Mouse (Mus musculus): ENCODE measurements around the gene Gm42420. TPM values are rescaled to one million over a fixed set of nuclear protein-coding genes. Genes with fewer than 3 reads are reported as not detected.

The Gm42420 gene
- polyA plus RNA-seq (2012; rRNA removed) = 0.59 and 1.2 TPM in 2 replicates
- polyA plus RNA-seq (2014; fragmentation: Nextera tagmentation; extraction: Ambion mirVana) = 1.2 and 1.7 TPM in 2 replicates

GRCm38 (mm10) chr6:39585517-39585916 is at the start of gene Gm42420:
Gene Gm42420 (plus strand): TSS chr6:39585753.
- no peak within 1 kb of the TSS for H3K9ac ChIP-seq (ENCODE audit: low read depth, low read length, severe bottlenecking)
- 93% methylated on average over 6 of the region's 6 CpGs for WGBS
- ATAC-seq (ENCODE audit: low FRiP score, low read depth) = no peak
- H3K27ac ChIP-seq (replicated peaks; ENCODE audit: low read depth, low read length) = no peak within 1 kb of the TSS
- TF ChIP-seq POLR2A (IDR thresholded peaks at IDR 0.05; ENCODE audit: borderline replicate concordance, extremely low read depth, insufficient read depth, insufficient read length) = no peak
- H3K36me3 ChIP-seq (ENCODE audit: control insufficient read depth, insufficient read depth, low read length) = peaks cover 76% of the 10 kb centered on the region
- DNase-seq (ENCODE audit: low spot score) = no peak
- H3K4me1 ChIP-seq (ENCODE audit: control insufficient read depth, insufficient read depth, low read length) = no peaks in the 10 kb centered on the region
- H3K27me3 ChIP-seq (ENCODE audit: control insufficient read depth, insufficient read depth, low read length) = no peaks in the 10 kb centered on the region
- no peaks in the 10 kb centered on the region for H3K9me3 ChIP-seq (ENCODE audit: control insufficient read depth, low read length)
- no peak within 1 kb of the TSS for H3K4me2 ChIP-seq (replicated peaks; ENCODE audit: low read depth, low read length, severe bottlenecking)
- no peak within 1 kb of the TSS for H3K4me3 ChIP-seq (replicated peaks; ENCODE audit: low read length)

- ATAC-seq (ENCODE audit: low FRiP score, low read depth) = no peak
- no peaks in the 10 kb centered on the region for H3K36me3 ChIP-seq (ENCODE audit: control insufficient read depth, insufficient read depth, low read length)
- no peak for DNase-seq (ENCODE audit: low spot score)
- no peak overlapping the region for H3K4me3 ChIP-seq (replicated peaks; ENCODE audit: low read length)
- H3K27ac ChIP-seq (replicated peaks; ENCODE audit: low read depth, low read length) = no peak overlapping the region
- no peaks in the 10 kb centered on the region for H3K27me3 ChIP-seq (ENCODE audit: control insufficient read depth, insufficient read depth, low read length)
- no peak overlapping the region for H3K9ac ChIP-seq (ENCODE audit: low read depth, low read length, severe bottlenecking)
- WGBS = 66% methylated on average over 1 of the region's 1 CpGs
- H3K9me3 ChIP-seq (ENCODE audit: control insufficient read depth, low read length) = no peaks in the 10 kb centered on the region
- TF ChIP-seq POLR2A (IDR thresholded peaks at IDR 0.05; ENCODE audit: borderline replicate concordance, extremely low read depth, insufficient read depth, insufficient read length) = no peak
- H3K4me2 ChIP-seq (replicated peaks; ENCODE audit: low read depth, low read length, severe bottlenecking) = no peak overlapping the region
- peaks cover 30% of the 10 kb centered on the region for H3K4me1 ChIP-seq (ENCODE audit: control insufficient read depth, insufficient read depth, low read length)
Measured at GRCm38 (mm10) chr6:39536621-39537020, 48.9 kb upstream of the Gm42420 start.

- H3K9me3 ChIP-seq (ENCODE audit: control insufficient read depth, low read length) = no peaks in the 10 kb centered on the region
- TF ChIP-seq POLR2A (IDR thresholded peaks at IDR 0.05; ENCODE audit: borderline replicate concordance, extremely low read depth, insufficient read depth, insufficient read length) = no peak
- no peak overlapping the region for H3K9ac ChIP-seq (ENCODE audit: low read depth, low read length, severe bottlenecking)
- no peak for ATAC-seq (ENCODE audit: low FRiP score, low read depth)
- no peak overlapping the region for H3K4me2 ChIP-seq (replicated peaks; ENCODE audit: low read depth, low read length, severe bottlenecking)
- H3K4me3 ChIP-seq (replicated peaks; ENCODE audit: low read length) = no peak overlapping the region
- H3K4me1 ChIP-seq (ENCODE audit: control insufficient read depth, insufficient read depth, low read length) = peaks cover 30% of the 10 kb centered on the region
- no peak overlapping the region for H3K27ac ChIP-seq (replicated peaks; ENCODE audit: low read depth, low read length)
- no peak for DNase-seq (ENCODE audit: low spot score)
- H3K27me3 ChIP-seq (ENCODE audit: control insufficient read depth, insufficient read depth, low read length) = no peaks in the 10 kb centered on the region
- 89% methylated on average over 5 of the region's 5 CpGs for WGBS
- no peaks in the 10 kb centered on the region for H3K36me3 ChIP-seq (ENCODE audit: control insufficient read depth, insufficient read depth, low read length)
Measured at GRCm38 (mm10) chr6:39537276-39537675, 48.3 kb upstream of the Gm42420 start.

DNA sequence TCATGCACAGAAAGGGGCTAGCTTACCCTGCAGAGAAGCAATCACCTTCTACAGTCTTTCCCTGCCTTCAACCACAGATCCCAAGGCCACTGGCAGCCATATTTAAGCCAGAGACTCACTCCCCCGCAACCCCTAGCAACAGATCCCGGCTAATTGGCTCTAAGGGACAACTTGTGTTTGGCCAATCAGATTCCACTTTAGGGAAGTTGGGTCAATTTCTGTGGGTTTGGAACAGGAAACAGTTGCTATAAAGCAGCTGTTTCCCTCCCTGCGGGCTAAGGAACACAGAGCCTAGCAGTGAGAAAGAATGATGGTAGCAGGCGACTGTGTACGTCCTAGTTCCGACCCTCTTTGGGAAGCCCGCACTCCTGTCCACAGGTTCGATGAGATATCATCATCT is 47.3 kb upstream of the Gm42420 start:
- Histone ChIP-seq H3K4me2 (replicated peaks; ENCODE audit: low read depth, low read length, severe bottlenecking) (no peak overlapping the region), H3K9me3 (ENCODE audit: control insufficient read depth, low read length) (no peaks in the 10 kb centered on the region), H3K4me1 (ENCODE audit: control insufficient read depth, insufficient read depth, low read length) (peaks cover 40% of the 10 kb centered on the region), H3K9ac (ENCODE audit: low read depth, low read length, severe bottlenecking) (no peak overlapping the region), H3K27ac (replicated peaks; ENCODE audit: low read depth, low read length) (peak overlapping the region; percentile 61), H3K36me3 (ENCODE audit: control insufficient read depth, insufficient read depth, low read length) (no peaks in the 10 kb centered on the region), H3K4me3 (replicated peaks; ENCODE audit: low read length) (no peak overlapping the region), H3K27me3 (ENCODE audit: control insufficient read depth, insufficient read depth, low read length) (no peaks in the 10 kb centered on the region)
- TF ChIP-seq POLR2A (IDR thresholded peaks at IDR 0.05; ENCODE audit: borderline replicate concordance, extremely low read depth, insufficient read depth, insufficient read length) = no peak
- WGBS = 41% methylated on average over 8 of the region's 8 CpGs
- peak; percentile 33 for DNase-seq (ENCODE audit: low spot score)
- ATAC-seq (ENCODE audit: low FRiP score, low read depth) = peak; percentile 23; the same call in 1 of the 2 replicates

DNA sequence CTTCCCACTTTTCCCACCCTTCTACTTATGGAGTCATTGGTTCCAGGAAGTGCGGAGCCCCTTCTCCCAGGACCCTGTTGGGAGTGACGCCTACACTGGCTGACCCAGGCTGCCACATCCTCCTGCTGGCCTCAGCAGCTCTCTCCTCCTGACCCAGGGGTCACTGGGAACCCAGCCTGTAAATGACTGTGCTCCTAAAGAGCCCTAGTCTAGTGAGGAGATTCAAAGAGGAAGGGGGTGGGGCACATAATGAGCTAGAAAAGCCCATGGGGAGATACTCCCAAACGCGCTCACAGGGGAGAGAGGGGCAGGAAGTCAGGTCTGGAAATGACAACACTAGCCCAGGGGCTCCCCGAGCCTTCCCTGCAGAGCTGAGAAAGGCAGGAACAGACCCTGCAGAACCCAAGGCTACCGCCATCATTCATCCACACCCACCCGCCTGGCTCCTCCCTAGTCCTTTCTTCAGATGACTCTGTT is 45.8 kb upstream of the Gm42420 start:
- H3K36me3 ChIP-seq (ENCODE audit: control insufficient read depth, insufficient read depth, low read length) = no peaks in the 10 kb centered on the region
- no peak for TF ChIP-seq POLR2A (IDR thresholded peaks at IDR 0.05; ENCODE audit: borderline replicate concordance, extremely low read depth, insufficient read depth, insufficient read length)
- no peaks in the 10 kb centered on the region for H3K9me3 ChIP-seq (ENCODE audit: control insufficient read depth, low read length)
- ATAC-seq (ENCODE audit: low FRiP score, low read depth) = no peak
- peaks cover 55% of the 10 kb centered on the region for H3K4me1 ChIP-seq (ENCODE audit: control insufficient read depth, insufficient read depth, low read length)
- 15% methylated on average over 7 of the region's 7 CpGs for WGBS
- no peak overlapping the region; the same call in 1 of the 2 replicates for H3K4me2 ChIP-seq (replicated peaks; ENCODE audit: low read depth, low read length, severe bottlenecking)
- H3K27me3 ChIP-seq (ENCODE audit: control insufficient read depth, insufficient read depth, low read length) = no peaks in the 10 kb centered on the region
- no peak overlapping the region for H3K9ac ChIP-seq (ENCODE audit: low read depth, low read length, severe bottlenecking)
- no peak for DNase-seq (ENCODE audit: low spot score)
- H3K27ac ChIP-seq (replicated peaks; ENCODE audit: low read depth, low read length) = peak overlapping the region; percentile 61
- no peak overlapping the region for H3K4me3 ChIP-seq (replicated peaks; ENCODE audit: low read length)

Measured in limb, embryonic 14.5 days (tissue).